Mouse (Mus musculus) embryo, embryonic 10.5 days (tissue): ENCODE measurements at regions not wholly inside any gene's neighbourhood (a gene's known extent, or its start where the extent isn't known, plus 50 kb on each side); places are given as distances from the start of the nearest gene placed in this dataset.

Experiments used
- DNase-seq: peaks from one replicate; pipeline ENCODE4 v3.0.0-alpha.2; 2015; ENCODE audit warnings: low spot score

- DNase-seq = no peak
These were observed 84.3 kb downstream of the Tmem168 start for GRCm38 (mm10) chr6:13523463-13524202.

DNA sequence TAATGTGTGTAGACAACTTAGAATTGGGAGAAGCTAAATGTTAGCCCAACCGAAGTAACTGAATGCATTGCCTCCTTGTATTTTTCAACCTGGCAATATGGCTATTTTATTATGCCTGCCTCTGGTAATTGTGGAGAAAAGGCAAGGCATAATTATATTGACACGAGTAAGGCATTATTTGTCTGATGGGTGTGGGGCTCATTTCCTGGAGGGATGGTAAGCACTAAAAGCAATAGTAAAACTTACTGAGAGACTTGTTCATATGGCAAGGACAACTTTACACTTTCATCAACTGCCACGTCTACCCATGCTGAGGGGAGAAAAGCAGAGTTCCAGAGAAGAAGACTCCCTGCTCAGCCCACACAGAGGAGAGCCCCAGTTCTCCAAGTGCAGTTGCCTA lies 93.8 kb downstream of the Tmem168 start:
- DNase-seq = no peak

GRCm38 (mm10) chr6:13476493-13477129 lies 131.3 kb downstream of the Tmem168 start:
- DNase-seq = no peak

DNA sequence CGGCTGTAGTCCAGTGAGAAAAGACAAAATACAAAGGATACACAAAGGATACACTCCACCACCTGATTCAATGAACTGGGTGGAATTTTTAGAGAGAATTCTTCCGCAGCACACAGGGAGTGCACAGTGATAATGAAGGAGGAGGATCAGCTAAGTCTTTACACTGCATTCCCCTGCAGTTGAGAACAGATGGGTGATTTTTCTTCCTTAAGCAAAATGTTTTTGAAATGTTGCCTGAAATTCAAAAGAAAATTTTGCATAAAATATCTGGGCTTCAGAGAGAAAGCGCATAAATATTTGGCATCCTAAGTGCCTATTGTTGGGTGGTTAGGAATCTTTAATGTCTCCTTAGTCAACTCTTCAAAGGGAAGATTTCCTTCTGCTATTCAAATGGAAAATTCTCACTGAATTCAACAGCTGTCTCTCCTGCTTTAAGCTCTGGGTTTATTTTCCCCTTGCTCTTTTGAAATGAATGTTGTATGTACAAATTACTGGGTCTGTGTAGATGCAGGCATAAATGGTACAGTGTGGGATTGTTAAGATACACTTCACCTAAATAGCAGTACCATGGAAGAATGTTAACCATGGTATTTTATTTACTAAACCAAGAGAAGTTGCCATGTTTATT lies 158.6 kb downstream of the Tmem168 start:
- DNase-seq = no peak

- peak; percentile 38 for DNase-seq
These were observed 189.0 kb upstream of the Vwde start for GRCm38 (mm10) chr6:13413768-13414167.

GRCm38 (mm10) chr6:13413092-13413491 lies 188.3 kb upstream of the Vwde start:
- no peak for DNase-seq

GRCm38 (mm10) chr6:13384469-13384868 lies 159.7 kb upstream of the Vwde start:
- no peak for DNase-seq

DNA sequence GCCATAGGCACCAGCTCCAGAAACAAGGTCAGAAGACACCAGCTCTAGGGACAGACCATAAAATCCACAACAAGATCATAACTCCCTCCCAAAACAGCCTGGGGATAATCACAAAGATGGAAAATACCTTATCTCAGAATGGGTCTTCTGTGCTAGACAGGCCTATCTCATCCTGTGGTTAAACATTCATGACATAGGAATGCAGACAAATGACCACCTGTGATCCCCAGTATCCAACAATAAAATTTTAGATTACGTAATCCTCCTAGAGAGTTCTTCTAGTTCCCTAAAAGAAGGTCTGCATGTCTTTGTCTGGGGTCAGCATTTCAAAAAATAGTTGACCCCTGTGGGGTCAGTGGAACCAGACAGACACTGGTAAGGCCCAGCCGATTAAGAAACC lies 158.4 kb upstream of the Vwde start:
- DNase-seq = no peak

- no peak for DNase-seq
These were observed 156.1 kb upstream of the Vwde start for GRCm38 (mm10) chr6:13380819-13381218.

- no peak for DNase-seq
These were observed 155.0 kb upstream of the Vwde start for GRCm38 (mm10) chr6:13379727-13380126.

DNA sequence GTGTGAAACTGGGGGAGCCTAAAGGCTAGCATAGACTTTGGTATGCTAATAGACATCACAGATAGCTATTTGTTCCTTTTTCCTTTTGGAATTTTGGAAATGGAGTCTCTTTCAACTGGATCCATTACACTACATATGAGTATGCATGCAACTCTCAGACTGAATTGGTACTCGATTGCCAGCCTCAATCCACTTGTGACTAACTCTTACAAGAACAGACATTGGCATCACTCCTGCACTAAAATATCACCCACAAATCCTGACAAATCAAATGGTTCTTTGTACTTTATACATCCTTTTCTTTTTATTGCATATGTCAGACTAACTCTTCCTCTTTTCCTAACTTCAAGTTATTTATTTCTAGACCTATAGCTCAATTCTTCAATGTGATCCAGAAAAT lies 149.1 kb upstream of the Vwde start:
- DNase-seq = no peak

DNA sequence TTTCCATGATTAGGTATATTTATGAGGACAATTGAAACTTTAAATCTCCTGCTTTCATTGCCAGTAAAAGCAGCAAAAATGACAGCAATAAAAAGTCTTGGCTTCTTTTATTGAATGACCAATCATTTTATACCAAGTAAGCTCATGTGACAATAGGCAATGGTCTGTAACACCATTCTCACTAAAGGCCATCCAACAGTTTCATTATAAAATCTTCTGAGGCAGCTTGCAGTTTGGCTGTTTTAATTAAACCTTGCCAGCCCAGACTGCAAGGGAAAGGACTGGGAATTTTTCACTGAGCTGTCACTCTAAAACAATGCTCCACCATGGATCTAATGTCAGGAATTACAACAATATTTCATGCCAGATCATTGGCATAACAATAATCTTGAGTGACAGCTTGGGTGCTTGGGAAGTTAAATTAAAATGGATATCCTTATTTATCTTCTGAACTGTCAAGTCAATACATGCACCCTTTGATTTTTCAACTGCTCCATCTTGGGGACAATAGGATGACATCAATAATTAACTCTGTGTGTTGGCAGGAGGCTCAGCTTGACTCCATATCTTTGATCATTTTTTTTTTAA lies 145.0 kb upstream of the Vwde start:
- peak; percentile 8 for DNase-seq
